Mouse (Mus musculus) forebrain, embryonic 10.5 days (tissue): ENCODE results near the gene Gm21954. TPM values are rescaled to one million over a fixed set of nuclear protein-coding genes. Genes with fewer than 3 reads are reported as not detected.

ENCODE experiments used
- DNase-seq: peaks from one replicate; pipeline ENCODE4 v3.0.0-alpha.2; 2017; ENCODE audit warnings: low spot score; ENCODE audit errors: extremely low spot score
- H3K27ac ChIP-seq: fragments of 300-500 bp; sonication (generic); 2 replicates; pipeline ENCODE4 v1.5.1; 2016; ENCODE audit warnings: mild to moderate bottlenecking
- H3K27me3 ChIP-seq: fragments of 300-500 bp; sonication (generic); 2 replicates; pipeline ENCODE4 v1.6.1; 2016; ENCODE audit warnings: mild to moderate bottlenecking; ENCODE audit not compliant: poor library complexity, severe bottlenecking
- H3K36me3 ChIP-seq: fragments of 300-500 bp; sonication (generic); replicated peaks from 2 replicates; pipeline ENCODE4 v1.6.1; 2016; ENCODE audit warnings: mild to moderate bottlenecking, moderate library complexity
- H3K4me1 ChIP-seq: fragments of 300-500 bp; sonication (generic); 2 replicates; pipeline ENCODE4 v1.6.1; 2016
- H3K4me3 ChIP-seq: fragments of 300-500 bp; sonication (generic); 2 replicates; pipeline ENCODE4 v1.5.1; 2016; ENCODE audit warnings: mild to moderate bottlenecking, moderate library complexity
- H3K9me3 ChIP-seq: fragments of 300-500 bp; sonication (generic); 2 replicates; pipeline ENCODE4 v1.6.1; 2016; ENCODE audit warnings: mild to moderate bottlenecking, moderate library complexity
- WGBS: fragments of 180-500 bp; shearing (Covaris S2); methylation state at CpG from one replicate; pipeline ENCODE4 v1.1.7; 2016; 5-methylcytosine and 5-hydroxymethylcytosine counted together
- polyA plus RNA-seq: library from polyadenylated mRNA; unstranded; fragments of >200 nt; fragmentation: Nextera tagmentation; extraction: Ambion mirVana; gene quantifications from 2 replicates; pipeline ENCODE4 v1.2.1, GENCODE M21; 2016

Gm21954 gene
- not detected in 2 replicates for polyA plus RNA-seq

GRCm38 (mm10) chr3:55472110-55472509 lies at the start of gene Gm21954:
Gene Gm21954 (minus strand): TSS chr3:55472210.
- 91% methylated on average over 2 of the region's 2 CpGs for WGBS
- H3K4me1 ChIP-seq: peaks cover 14% of the 10 kb centered on the region
- no peak within 1 kb of the TSS for H3K27ac ChIP-seq
- no peaks in the 10 kb centered on the region for H3K9me3 ChIP-seq
- H3K36me3 ChIP-seq: no peaks in the 10 kb centered on the region
- DNase-seq: no peak
- H3K27me3 ChIP-seq: no peaks in the 10 kb centered on the region
- H3K4me3 ChIP-seq: no peak within 1 kb of the TSS

- Histone ChIP-seq H3K4me3 (no peak overlapping the region), H3K36me3 (no peaks in the 10 kb centered on the region), H3K27me3 (peaks cover 38% of the 10 kb centered on the region), H3K27ac (no peak overlapping the region), H3K4me1 (peaks cover 57% of the 10 kb centered on the region), H3K9me3 (no peaks in the 10 kb centered on the region)
- DNase-seq: no peak
- WGBS: 85% methylated on average over 8 of the region's 8 CpGs
Observed at GRCm38 (mm10) chr3:55521776-55522175, 49.8 kb upstream of the Gm21954 start.

GRCm38 (mm10) chr3:55520240-55521180 lies 48.5 kb upstream of the Gm21954 start:
- Histone ChIP-seq H3K4me1 (peaks cover 65% of the 10 kb centered on the region), H3K36me3 (no peaks in the 10 kb centered on the region), H3K4me3 (no peak overlapping the region), H3K9me3 (no peaks in the 10 kb centered on the region), H3K27me3 (peaks cover 34% of the 10 kb centered on the region), H3K27ac (no peak overlapping the region)
- peak; percentile 60 for DNase-seq
- 27% methylated on average over 12 of the region's 12 CpGs for WGBS

- Histone ChIP-seq H3K9me3 (no peaks in the 10 kb centered on the region), H3K36me3 (no peaks in the 10 kb centered on the region), H3K27me3 (peaks cover 20% of the 10 kb centered on the region), H3K4me1 (peaks cover 37% of the 10 kb centered on the region; the same call in 1 of the 2 replicates), H3K27ac (no peak overlapping the region), H3K4me3 (no peak overlapping the region)
- 83% methylated on average over 17 of the region's 17 CpGs for WGBS
- DNase-seq: no peak
Observed at GRCm38 (mm10) chr3:55517454-55518014, 45.5 kb upstream of the Gm21954 start.

- Histone ChIP-seq H3K4me3 (no peak overlapping the region), H3K36me3 (no peaks in the 10 kb centered on the region), H3K4me1 (peaks cover 26% of the 10 kb centered on the region; the same call in 1 of the 2 replicates), H3K27me3 (peaks cover 8% of the 10 kb centered on the region), H3K9me3 (no peaks in the 10 kb centered on the region), H3K27ac (no peak overlapping the region)
- no peak for DNase-seq
- 82% methylated on average over 5 of the region's 5 CpGs for WGBS
Observed at GRCm38 (mm10) chr3:55515966-55516365, 44.0 kb upstream of the Gm21954 start.

- Histone ChIP-seq H3K27ac (no peak overlapping the region), H3K4me1 (0 out of 2 replicates have a peak, but pooled peaks cover 11% of the 10 kb centered on the region), H3K36me3 (peaks cover 8% of the 10 kb centered on the region), H3K27me3 (no peaks in the 10 kb centered on the region), H3K9me3 (no peaks in the 10 kb centered on the region), H3K4me3 (no peak overlapping the region)
- WGBS: 82% methylated on average over 6 of the region's 6 CpGs
- no peak for DNase-seq
Observed at GRCm38 (mm10) chr3:55511658-55512057, 39.6 kb upstream of the Gm21954 start.

GRCm38 (mm10) chr3:55510198-55510597 lies 38.2 kb upstream of the Gm21954 start:
- Histone ChIP-seq H3K9me3 (0 out of 2 replicates have a peak, but pooled peaks cover 3% of the 10 kb centered on the region), H3K4me3 (no peak overlapping the region), H3K36me3 (peaks cover 13% of the 10 kb centered on the region), H3K27ac (no peak overlapping the region), H3K27me3 (no peaks in the 10 kb centered on the region), H3K4me1 (no peaks in the 10 kb centered on the region)
- DNase-seq: no peak
- WGBS: 91% methylated on average over 7 of the region's 7 CpGs

GRCm38 (mm10) chr3:55499298-55499697 lies 27.3 kb upstream of the Gm21954 start:
- no peaks in the 10 kb centered on the region for H3K9me3 ChIP-seq
- H3K4me1 ChIP-seq: peaks cover 21% of the 10 kb centered on the region
- no peak overlapping the region for H3K4me3 ChIP-seq
- H3K27me3 ChIP-seq: peaks cover 29% of the 10 kb centered on the region
- H3K36me3 ChIP-seq: no peaks in the 10 kb centered on the region
- no peak for DNase-seq
- H3K27ac ChIP-seq: no peak overlapping the region
- 90% methylated on average over 7 of the region's 7 CpGs for WGBS

- DNase-seq: no peak
- Histone ChIP-seq H3K9me3 (0 out of 2 replicates have a peak, but pooled peaks cover 3% of the 10 kb centered on the region), H3K27ac (no peak overlapping the region), H3K4me1 (peaks cover 28% of the 10 kb centered on the region), H3K4me3 (no peak overlapping the region), H3K27me3 (peaks cover 41% of the 10 kb centered on the region), H3K36me3 (no peaks in the 10 kb centered on the region)
- WGBS: 67% methylated on average over 9 of the region's 9 CpGs
Observed at GRCm38 (mm10) chr3:55496462-55496941, 24.5 kb upstream of the Gm21954 start.

- DNase-seq: no peak
- Histone ChIP-seq H3K27ac (no peak overlapping the region), H3K4me3 (no peak overlapping the region), H3K9me3 (0 out of 2 replicates have a peak, but pooled peaks cover 3% of the 10 kb centered on the region), H3K36me3 (no peaks in the 10 kb centered on the region), H3K27me3 (peaks cover 44% of the 10 kb centered on the region), H3K4me1 (peaks cover 31% of the 10 kb centered on the region)
- 18% methylated on average over 4 of the region's 4 CpGs for WGBS
Observed at GRCm38 (mm10) chr3:55495866-55496265, 23.9 kb upstream of the Gm21954 start.

- 0 out of 2 replicates have a peak, but pooled peaks cover 3% of the 10 kb centered on the region for H3K9me3 ChIP-seq
- H3K4me1 ChIP-seq: peaks cover 31% of the 10 kb centered on the region
- H3K36me3 ChIP-seq: no peaks in the 10 kb centered on the region
- H3K27me3 ChIP-seq: peaks cover 50% of the 10 kb centered on the region
- no peak for DNase-seq
- no peak overlapping the region for H3K27ac ChIP-seq
- H3K4me3 ChIP-seq: no peak overlapping the region
- 76% methylated on average over 7 of the region's 7 CpGs for WGBS
Observed at GRCm38 (mm10) chr3:55495231-55495630, 23.2 kb upstream of the Gm21954 start.

- Histone ChIP-seq H3K4me1 (peaks cover 31% of the 10 kb centered on the region), H3K9me3 (0 out of 2 replicates have a peak, but pooled peaks cover 3% of the 10 kb centered on the region), H3K27ac (no peak overlapping the region), H3K36me3 (no peaks in the 10 kb centered on the region), H3K27me3 (peaks cover 57% of the 10 kb centered on the region), H3K4me3 (no peak overlapping the region)
- WGBS: 48% methylated on average over 4 of the region's 4 CpGs
- DNase-seq: no peak
Observed at GRCm38 (mm10) chr3:55494348-55494747, 22.3 kb upstream of the Gm21954 start.

- DNase-seq: no peak
Observed at GRCm38 (mm10) chr3:55492021-55492420, 20.0 kb upstream of the Gm21954 start.

More at GRCm38 (mm10) chr3:55492021-55492420, 20.0 kb upstream of the Gm21954 start:
- Histone ChIP-seq H3K4me3 (no peak overlapping the region), H3K4me1 (peaks cover 31% of the 10 kb centered on the region), H3K36me3 (no peaks in the 10 kb centered on the region), H3K27ac (no peak overlapping the region), H3K27me3 (peaks cover 48% of the 10 kb centered on the region), H3K9me3 (0 out of 2 replicates have a peak, but pooled peaks cover 3% of the 10 kb centered on the region)
- WGBS: 31% methylated on average over 6 of the region's 6 CpGs
